Mouse (Mus musculus) forebrain, embryonic 16.5 days (tissue): ENCODE measurements around the gene Il1f5. TPM values are rescaled to one million over a fixed set of nuclear protein-coding genes. Genes with fewer than 3 reads are reported as not detected.

ENCODE experiments used
- ATAC-seq: fragments of 200-750 bp; cut with Nextera tagmentation; 2 replicates; pipeline ENCODE4 v1.8.0; 2017; ENCODE audit warnings: mild to moderate bottlenecking, moderate library complexity
- H3K27ac ChIP-seq: fragments of 300-500 bp; sonication (generic); 2 replicates; pipeline ENCODE4 v1.5.1; 2014; ENCODE audit warnings: low read length, control low read depth
- H3K27me3 ChIP-seq: fragments of 300-500 bp; sonication (generic); replicated peaks from 2 replicates; pipeline ENCODE4 v1.6.1; 2014; ENCODE audit warnings: low read length; ENCODE audit not compliant: control insufficient read depth, insufficient read depth
- H3K36me3 ChIP-seq: fragments of 300-500 bp; sonication (generic); 2 replicates; pipeline ENCODE4 v1.6.1; 2014; ENCODE audit not compliant: control insufficient read depth, insufficient read depth
- H3K4me1 ChIP-seq: fragments of 300-500 bp; sonication (generic); replicated peaks from 2 replicates; pipeline ENCODE4 v1.6.1; 2014; ENCODE audit warnings: low read length; ENCODE audit not compliant: control insufficient read depth, insufficient read depth
- H3K4me2 ChIP-seq: fragments of 300-500 bp; sonication (generic); 2 replicates; pipeline ENCODE4 v1.6.1; 2014; ENCODE audit warnings: mild to moderate bottlenecking, low read length, control low read depth
- H3K4me3 ChIP-seq: fragments of 300-500 bp; sonication (generic); replicated peaks from 2 replicates; pipeline ENCODE4 v1.5.1; 2014; ENCODE audit warnings: mild to moderate bottlenecking, low read length, control low read depth
- H3K9ac ChIP-seq: fragments of 300-500 bp; sonication (generic); replicated peaks from 2 replicates; pipeline ENCODE4 v1.6.1; 2014; ENCODE audit warnings: low read depth, low read length, control low read depth
- H3K9me3 ChIP-seq: fragments of 300-500 bp; sonication (generic); 2 replicates; pipeline ENCODE4 v1.6.1; 2016; ENCODE audit warnings: low read length; ENCODE audit not compliant: control insufficient read depth
- WGBS: fragments of 180-500 bp; shearing (Covaris S2); extraction: QIAGEN DNeasy Blood & Tissue Kit; methylation state at CpG from one replicate; pipeline ENCODE4 v1.1.7; 2014; 5-methylcytosine and 5-hydroxymethylcytosine counted together
- polyA plus RNA-seq: library from polyadenylated mRNA; unstranded; fragments of >200 nt; fragmentation: Nextera tagmentation; extraction: Ambion mirVana; gene quantifications from 2 replicates; pipeline ENCODE4 v1.2.1, GENCODE M21; 2015

The Il1f5 gene
- polyA plus RNA-seq, 1 experiment from 2014 or later, result not detected

DNA sequence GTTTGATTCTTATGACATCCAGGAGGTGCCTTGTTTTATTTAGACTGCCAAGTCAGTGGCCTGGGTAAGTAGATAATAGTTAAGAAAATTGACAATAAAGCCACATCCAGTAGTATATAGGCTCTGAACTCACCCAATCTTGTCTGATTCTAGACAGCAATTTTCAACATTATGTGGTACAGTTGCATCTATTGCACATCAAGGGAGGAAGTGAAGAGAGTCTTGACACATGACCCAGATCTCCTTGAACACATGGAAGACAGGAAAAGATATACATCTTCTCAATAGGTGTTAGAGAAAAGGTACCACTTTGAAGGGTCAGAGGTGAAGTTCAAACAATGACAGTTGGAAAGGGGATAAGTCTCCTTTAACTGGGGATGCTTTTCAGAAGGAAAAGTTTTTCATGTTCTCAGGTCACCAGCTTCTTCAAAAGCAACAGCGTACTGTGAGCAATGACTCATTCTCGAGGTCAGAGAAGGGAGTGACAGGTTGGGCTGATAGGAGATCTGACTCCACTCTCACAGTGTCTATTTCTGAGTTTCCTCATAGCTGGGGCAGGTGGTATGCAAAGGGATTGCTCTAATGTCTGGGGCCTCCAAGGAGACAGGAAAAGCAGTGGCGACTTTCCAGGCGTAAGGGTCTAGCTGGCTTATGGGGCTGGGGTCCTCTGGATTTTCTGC, 41.3 kb downstream of the Il1f5 start:
- Histone ChIP-seq H3K27me3 (no peaks in the 10 kb centered on the region), H3K27ac (no peak overlapping the region), H3K36me3 (no peaks in the 10 kb centered on the region), H3K4me3 (no peak overlapping the region), H3K4me2 (no peak overlapping the region), H3K9ac (no peak overlapping the region), H3K4me1 (no peaks in the 10 kb centered on the region), H3K9me3 (no peaks in the 10 kb centered on the region)
- 86% methylated on average over 4 of the region's 4 CpGs for WGBS
- no peak for ATAC-seq

Other genes starting within 250 kb of the Il1f5 start
- 5.1 and 5.7 TPM in 2 replicates for gene Hnmt, start 227.6 kb upstream of the Il1f5 start, polyA plus RNA-seq
- not detected in 2 replicates for gene Tbpl2, start 180.4 kb upstream of the Il1f5 start, polyA plus RNA-seq
- not detected in 2 replicates for gene Il1f8, start 123.8 kb upstream of the Il1f5 start, polyA plus RNA-seq
- gene Il1f9, start 90.5 kb upstream of the Il1f5 start, polyA plus RNA-seq, result not detected in 2 replicates
- gene Il1f6, start 61.5 kb upstream of the Il1f5 start, polyA plus RNA-seq, result not detected in 2 replicates
- gene Il1f10, start 14.2 kb downstream of the Il1f5 start, polyA plus RNA-seq, result not detected in 2 replicates
- 0.10 TPM in 1 of 2 replicates, not detected in the other for gene Il1rn, start 59.9 kb downstream of the Il1f5 start, polyA plus RNA-seq
- gene Psd4, start 90.6 kb downstream of the Il1f5 start, polyA plus RNA-seq, result 0.20 and 0.52 TPM in 2 replicates
- 0.57 and 0.82 TPM in 2 replicates for gene Pax8, start 198.6 kb downstream of the Il1f5 start, polyA plus RNA-seq